Mouse (Mus musculus): ENCODE measurements around the gene Bahcc1. TPM values are rescaled to one million over a fixed set of nuclear protein-coding genes. Genes with fewer than 3 reads are reported as not detected.

Bahcc1 gene
- polyA plus RNA-seq, 2 experiments: 0.75 to 1.6 TPM

DNA sequence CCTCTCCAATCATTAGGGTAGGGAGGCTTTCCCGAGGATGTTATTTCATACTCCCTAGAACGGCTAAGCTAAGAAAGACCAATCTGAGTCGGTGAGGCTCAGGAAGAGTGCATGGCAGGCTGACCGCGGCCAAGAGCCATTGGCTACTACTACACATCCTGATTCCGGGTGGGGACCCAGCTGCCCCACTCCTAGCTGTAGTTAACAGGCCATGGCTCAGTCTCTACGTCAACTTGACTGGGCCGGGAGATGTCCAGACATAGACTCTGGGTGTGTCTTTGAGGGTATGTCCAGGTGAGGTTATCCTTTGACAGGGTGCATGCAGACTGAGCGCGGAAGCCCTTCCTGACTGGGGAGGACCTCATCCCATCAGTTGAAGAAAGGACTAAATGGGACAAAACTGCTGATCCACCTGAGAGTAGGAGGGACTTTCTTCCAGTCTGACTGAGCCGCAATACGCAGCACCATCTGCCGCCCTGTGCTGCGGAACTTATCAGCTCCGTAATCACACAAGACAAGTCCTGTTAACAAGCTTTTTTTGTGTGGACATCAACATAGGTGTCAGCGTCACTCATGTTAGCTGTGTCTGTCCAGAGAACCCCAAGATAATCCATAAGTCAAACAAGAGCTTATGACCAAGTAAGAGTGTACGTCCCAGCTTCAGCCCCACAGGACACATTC lies 14.4 kb upstream of the Bahcc1 start:
- WGBS (ENCODE audit: insufficient replicate concordance): 42% methylated on average over 17 of the region's 17 CpGs
- H3K27ac ChIP-seq: no peak overlapping the region

DNA sequence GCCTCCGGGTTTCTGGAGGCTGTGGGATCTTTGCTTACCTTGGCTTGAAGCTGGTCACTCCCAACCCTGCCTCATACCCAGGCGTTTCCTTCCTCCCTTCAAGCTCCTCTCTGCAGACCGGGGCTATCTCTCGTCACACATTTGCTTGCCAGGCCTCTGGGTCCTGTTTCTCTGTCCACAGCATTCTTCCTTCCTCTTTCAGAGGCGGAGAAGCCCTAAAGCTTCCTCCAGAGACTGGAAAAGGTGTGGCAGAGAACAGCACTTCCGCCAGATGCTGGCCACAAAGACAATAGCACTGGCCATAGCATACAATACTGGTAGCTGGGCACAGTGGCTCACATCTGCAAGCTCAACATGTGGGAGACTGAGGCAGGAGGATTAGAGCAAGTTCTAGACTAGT lies 13.8 kb upstream of the Bahcc1 start:
- Histone ChIP-seq H3K27me3 (ENCODE audit: control insufficient read depth, insufficient read depth, low read length) (no peaks in the 10 kb centered on the region; the same call in 1 of the 2 replicates), H3K9me3 (ENCODE audit: control insufficient read depth, low read length) (no peaks in the 10 kb centered on the region), H3K27ac (no peak overlapping the region), H3K4me3 (ENCODE audit: insufficient read depth in 1 of 2, low read depth in 2 of 2, low read length in 2 of 2) (no peak overlapping the region), H3K9ac (replicated peaks) (no peak overlapping the region), H3K4me2 (ENCODE audit: low read depth) (no peak overlapping the region), H3K36me3 (replicated peaks; ENCODE audit: control insufficient read depth, insufficient read depth, low read depth) (no peaks in the 10 kb centered on the region), H3K4me1 (replicated peaks; ENCODE audit: control insufficient read depth in 2 of 2, insufficient read depth in 2 of 2, low read length in 1 of 2) (peaks cover 3 to 27% of the 10 kb centered on the region in 2 experiments; a peak in 3 of 4 replicates)
- ATAC-seq (ENCODE audit: insufficient read depth) (no peak), DNase-seq (ENCODE audit: low read depth in 3 of 3, low spot score in 3 of 3) (no peak)
- TF ChIP-seq CTCF (IDR thresholded peaks at IDR 0.05; ENCODE audit: low read depth): no peak
- no peak for TF ChIP-seq EP300 (IDR thresholded peaks at IDR 0.05; ENCODE audit: low read depth)
- 12% methylated on average over 6 of the region's 6 CpGs for WGBS (ENCODE audit: insufficient replicate concordance)

More for the DNA sequence above, 14.4 kb upstream of the Bahcc1 start:
- peaks cover 3 to 24% of the 10 kb centered on the region in 2 experiments; a peak in 3 of 4 replicates for H3K4me1 ChIP-seq (replicated peaks; ENCODE audit: control insufficient read depth in 2 of 2, insufficient read depth in 2 of 2, low read length in 1 of 2)
- ATAC-seq (ENCODE audit: insufficient read depth) (no peak), DNase-seq (ENCODE audit: low read depth in 3 of 3, low spot score in 3 of 3) (no peak)
- no peaks in the 10 kb centered on the region for H3K36me3 ChIP-seq (replicated peaks; ENCODE audit: control insufficient read depth, insufficient read depth, low read depth)
- no peak overlapping the region for H3K9ac ChIP-seq (replicated peaks)
- TF ChIP-seq EP300 (IDR thresholded peaks at IDR 0.05; ENCODE audit: low read depth): no peak
- TF ChIP-seq CTCF (IDR thresholded peaks at IDR 0.05; ENCODE audit: low read depth): no peak
- no peaks in the 10 kb centered on the region for H3K9me3 ChIP-seq (ENCODE audit: control insufficient read depth, low read length)
- no peaks in the 10 kb centered on the region for H3K27me3 ChIP-seq (ENCODE audit: control insufficient read depth, insufficient read depth, low read length)
- H3K4me3 ChIP-seq (ENCODE audit: insufficient read depth in 1 of 2, low read depth in 2 of 2, low read length in 2 of 2): no peak overlapping the region
- no peak overlapping the region for H3K4me2 ChIP-seq (ENCODE audit: low read depth)

DNA sequence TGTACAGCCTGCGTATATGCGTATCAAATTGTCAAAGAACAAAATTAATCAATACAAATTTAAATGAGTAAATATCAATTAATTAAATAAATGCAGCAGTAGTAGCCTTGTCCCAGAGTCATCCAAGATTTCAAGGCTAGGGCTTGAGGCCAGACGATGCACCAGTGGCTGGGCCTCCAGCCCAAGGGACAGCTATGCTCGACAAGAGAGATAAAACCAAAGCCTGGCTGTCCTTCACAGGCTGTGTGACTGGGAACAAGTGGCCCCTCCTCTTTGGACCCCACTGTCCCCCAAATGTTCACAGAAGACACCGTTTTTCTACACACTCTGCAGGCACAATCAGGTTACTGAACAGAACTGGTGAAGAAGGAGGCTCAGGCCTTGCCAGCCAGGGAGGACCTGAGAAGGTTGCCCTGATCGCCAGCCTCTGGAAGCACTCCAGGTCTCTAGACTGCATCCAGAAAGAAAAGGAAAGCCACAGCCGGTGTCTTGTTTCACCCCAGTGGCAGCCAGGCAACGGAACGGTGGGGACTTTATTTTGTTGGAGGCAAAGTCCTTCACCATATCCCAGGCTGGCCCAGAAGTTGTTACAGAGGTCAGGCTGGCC lies 12.7 kb upstream of the Bahcc1 start:
- no peak for DNase-seq (ENCODE audit: low read depth in 3 of 3, low spot score in 3 of 3)
- Histone ChIP-seq H3K9ac (replicated peaks) (no peak overlapping the region), H3K27ac (no peak overlapping the region), H3K9me3 (ENCODE audit: control insufficient read depth, low read length) (no peaks in the 10 kb centered on the region), H3K27me3 (ENCODE audit: control insufficient read depth, insufficient read depth, low read length) (peaks cover 5% of the 10 kb centered on the region), H3K4me2 (ENCODE audit: low read depth) (no peak overlapping the region), H3K36me3 (replicated peaks; ENCODE audit: control insufficient read depth, insufficient read depth, low read depth) (no peaks in the 10 kb centered on the region), H3K4me1 (replicated peaks; ENCODE audit: control insufficient read depth in 2 of 2, insufficient read depth in 2 of 2, low read length in 1 of 2) (peaks cover 3 to 38% of the 10 kb centered on the region in 2 experiments; a peak in 3 of 4 replicates), H3K4me3 (ENCODE audit: insufficient read depth in 1 of 2, low read depth in 2 of 2, low read length in 2 of 2) (no peak overlapping the region)
- TF ChIP-seq EP300 (IDR thresholded peaks at IDR 0.05; ENCODE audit: low read depth): no peak
- TF ChIP-seq CTCF (IDR thresholded peaks at IDR 0.05; ENCODE audit: low read depth): no peak
- no peak for ATAC-seq (ENCODE audit: insufficient read depth)
- WGBS (ENCODE audit: insufficient replicate concordance): 47% methylated on average over 9 of the region's 9 CpGs

DNA sequence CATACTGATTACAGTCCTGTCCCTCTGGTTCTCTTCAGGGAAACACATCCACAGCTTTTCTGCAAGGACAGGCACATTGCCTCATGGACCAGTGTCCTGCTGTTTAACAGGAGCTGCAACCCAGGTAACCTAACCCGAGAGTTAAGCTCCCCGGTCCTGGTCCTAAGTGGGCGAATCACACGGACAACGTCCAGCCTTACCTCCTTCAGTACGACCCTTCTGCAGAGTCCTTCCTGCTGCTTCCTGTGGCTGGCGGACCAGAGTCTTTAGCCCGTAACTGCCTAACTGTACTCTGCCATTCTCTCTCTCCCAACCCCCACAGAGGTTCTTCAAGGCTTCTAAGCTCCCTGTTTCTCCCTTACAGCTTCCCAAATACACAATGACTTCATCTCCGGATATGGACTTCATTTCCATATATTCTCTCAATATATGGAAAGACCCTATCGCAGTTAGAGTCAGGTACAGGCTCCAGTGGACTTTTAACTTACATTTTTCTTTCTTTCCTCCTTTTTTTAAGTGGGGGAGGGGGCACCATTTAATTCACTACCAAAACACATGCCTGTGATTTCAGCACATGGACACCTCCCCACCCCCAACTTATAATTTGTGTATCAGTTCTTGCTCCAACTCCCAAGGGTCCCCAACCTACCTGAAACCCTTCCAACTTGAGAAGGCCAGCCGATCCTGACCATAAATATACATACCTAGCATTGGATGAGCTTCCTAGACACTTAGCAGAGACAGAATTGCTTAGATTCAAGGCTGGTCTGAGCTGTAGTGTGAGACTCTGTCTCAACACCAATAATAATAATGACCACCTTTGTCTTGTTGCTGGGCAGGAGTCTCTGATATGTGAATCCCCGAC lies 11.6 kb upstream of the Bahcc1 start:
- Histone ChIP-seq H3K27ac (no peak overlapping the region), H3K9ac (replicated peaks) (no peak overlapping the region), H3K4me2 (ENCODE audit: low read depth) (no peak overlapping the region), H3K9me3 (ENCODE audit: control insufficient read depth, low read length) (no peaks in the 10 kb centered on the region), H3K4me1 (replicated peaks; ENCODE audit: control insufficient read depth in 2 of 2, insufficient read depth in 2 of 2, low read length in 1 of 2) (peaks cover 3 to 40% of the 10 kb centered on the region in 2 experiments; a peak in 3 of 4 replicates), H3K27me3 (ENCODE audit: control insufficient read depth, insufficient read depth, low read length) (peaks cover 17% of the 10 kb centered on the region), H3K36me3 (replicated peaks; ENCODE audit: control insufficient read depth, insufficient read depth, low read depth) (no peaks in the 10 kb centered on the region), H3K4me3 (ENCODE audit: insufficient read depth in 1 of 2, low read depth in 2 of 2, low read length in 2 of 2) (no peak overlapping the region)
- no peak for ATAC-seq (ENCODE audit: insufficient read depth)
- DNase-seq (ENCODE audit: low read depth in 3 of 3, low spot score in 3 of 3): no peak
- TF ChIP-seq CTCF (IDR thresholded peaks at IDR 0.05; ENCODE audit: low read depth): no peak
- 23% methylated on average over 12 of the region's 12 CpGs for WGBS (ENCODE audit: insufficient replicate concordance)
